Mouse (Mus musculus): Measurements from ENCODE around the gene Map2k6.

Gene Map2k6

DNA sequence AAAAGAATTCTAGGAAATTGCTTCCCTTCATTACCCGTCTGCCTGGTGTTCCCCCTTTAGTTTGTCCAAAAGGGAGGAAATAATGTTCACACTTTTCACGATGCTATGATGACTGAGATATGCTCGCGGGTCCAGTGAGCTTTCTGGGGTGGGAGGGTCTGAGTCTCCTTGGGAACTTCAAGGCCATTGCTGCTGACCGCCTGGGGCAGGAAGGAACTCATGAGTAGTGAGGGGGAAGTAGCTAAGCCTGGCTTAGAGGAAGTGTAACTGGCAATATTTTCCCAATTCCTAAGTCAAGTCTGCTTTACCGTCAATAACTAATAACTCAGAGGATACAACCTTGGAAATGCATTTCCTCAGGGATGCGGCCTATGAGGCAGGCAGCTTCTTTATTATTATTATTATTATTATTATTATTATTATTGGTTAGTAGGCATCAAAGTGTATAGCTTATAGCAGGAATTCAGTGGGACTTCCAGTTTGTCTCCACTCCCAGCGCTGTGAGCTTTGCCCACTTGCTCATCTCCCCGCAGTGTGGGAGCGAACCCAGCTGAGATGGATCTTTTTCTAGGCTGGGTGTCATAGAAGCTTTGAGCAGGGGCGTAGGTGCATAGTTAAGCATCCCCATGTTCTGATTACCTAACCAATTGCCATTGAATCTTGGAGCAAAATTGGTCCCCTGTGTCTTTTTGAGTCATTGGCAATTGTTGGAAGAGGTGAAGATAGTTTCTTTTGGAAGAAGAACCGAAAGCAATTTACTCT is 163.6 kb downstream of the Map2k6 start:
- DNase-seq (ENCODE audit: low read depth, low spot score), result no peak

DNA sequence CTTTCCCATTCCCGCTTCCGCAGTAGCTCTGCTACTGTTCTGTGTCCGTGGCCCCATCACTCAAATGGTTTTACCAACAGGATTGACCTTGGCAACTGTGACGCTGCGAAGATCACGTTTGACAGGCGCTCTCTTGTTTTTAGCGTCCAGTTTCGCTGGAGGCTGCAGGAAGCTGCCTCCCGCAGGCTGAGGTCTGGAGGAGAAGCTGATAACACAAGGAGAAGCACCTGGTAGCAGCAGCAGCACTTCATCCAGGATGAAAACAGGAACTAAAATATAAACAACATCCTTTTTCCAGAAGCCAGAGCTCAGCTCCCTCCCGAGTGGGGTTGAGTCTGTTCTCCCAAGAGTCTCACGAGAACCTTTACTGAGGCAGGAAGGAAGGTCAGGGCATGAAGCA is 164.3 kb downstream of the Map2k6 start:
- DNase-seq (ENCODE audit: low read depth, low spot score), result no peak

DNA sequence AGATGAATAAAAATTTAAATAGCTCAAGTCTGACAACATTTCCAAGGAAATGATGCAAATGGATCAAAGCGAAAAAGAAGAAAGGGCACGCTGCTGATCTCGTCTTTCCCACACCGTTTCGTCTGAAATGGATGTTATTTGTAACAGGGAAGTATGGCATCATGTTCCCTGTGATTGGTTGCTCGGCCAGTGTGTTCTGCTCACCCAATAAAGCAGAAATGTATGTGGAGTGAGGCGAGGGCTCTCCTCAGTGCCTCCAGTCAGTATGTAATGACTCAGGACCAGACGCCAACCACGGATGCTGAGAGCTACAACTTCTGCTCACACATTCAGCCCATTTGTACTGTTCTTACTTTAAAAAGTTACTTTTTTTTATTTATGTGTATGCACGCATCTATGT is 164.9 kb downstream of the Map2k6 start:
- no peak for DNase-seq (ENCODE audit: low read depth, low spot score)

DNA sequence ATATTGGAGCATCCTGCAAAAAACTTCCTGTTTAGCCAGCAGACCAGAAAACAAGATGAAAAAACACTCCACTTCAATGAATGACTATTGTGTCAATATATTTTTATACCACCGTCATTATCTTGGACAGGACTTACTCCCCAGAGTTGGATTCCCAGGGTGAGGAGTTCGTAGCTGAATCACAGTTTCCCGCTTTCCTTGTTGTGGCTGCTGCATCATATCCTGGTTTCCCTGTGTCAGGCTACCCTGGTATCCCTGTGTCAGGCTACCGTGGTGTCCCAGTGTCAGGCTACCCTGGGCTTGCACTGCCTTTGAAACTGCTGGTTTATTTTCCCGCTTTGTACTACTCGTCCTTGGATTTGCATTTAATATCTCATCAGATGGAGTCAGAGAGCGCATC is 167.4 kb downstream of the Map2k6 start:
- no peak for DNase-seq (ENCODE audit: low read depth, low spot score)

- DNase-seq (ENCODE audit: low read depth, low spot score), result peak; percentile 40
These were observed 173.6 kb downstream of the Map2k6 start for GRCm38 (mm10) chr11:110572548-110572947.
